Mouse (Mus musculus): ENCODE results near the gene Etnk1.
"Not testable (repeated sequence)": the region's sequence is repeated elsewhere in the genome, so short reads cannot be mapped to it uniquely, and the experiment has no call there.

The Etnk1 gene

GRCm38 (mm10) chr6:143169385-143169784 is 2.4 kb downstream of the Etnk1 start:
- DNase-seq (ENCODE audit: extremely low read depth, insufficient read length, low spot score): no peak

GRCm38 (mm10) chr6:143170166-143170960 is 3.3 kb downstream of the Etnk1 start:
- no peak for DNase-seq (ENCODE audit: extremely low read depth, insufficient read length, low spot score)

- DNase-seq (ENCODE audit: extremely low read depth, insufficient read length, low spot score): no peak
These were observed 4.0 kb downstream of the Etnk1 start for GRCm38 (mm10) chr6:143171066-143171465.

GRCm38 (mm10) chr6:143171781-143172465 is 4.9 kb downstream of the Etnk1 start:
- DNase-seq (ENCODE audit: extremely low read depth, insufficient read length, low spot score): no peak

- DNase-seq (ENCODE audit: extremely low read depth, insufficient read length, low spot score): not testable (repeated sequence)
These were observed 5.7 kb downstream of the Etnk1 start for GRCm38 (mm10) chr6:143172683-143173082.

- DNase-seq (ENCODE audit: extremely low read depth, insufficient read length, low spot score): no peak
These were observed 7.2 kb downstream of the Etnk1 start for GRCm38 (mm10) chr6:143174226-143174625.

- DNase-seq (ENCODE audit: extremely low read depth, insufficient read length, low spot score): no peak
These were observed 8.1 kb downstream of the Etnk1 start for GRCm38 (mm10) chr6:143174906-143175656.

GRCm38 (mm10) chr6:143176076-143176475 is 9.1 kb downstream of the Etnk1 start:
- no peak for DNase-seq (ENCODE audit: extremely low read depth, insufficient read length, low spot score)

GRCm38 (mm10) chr6:143176591-143176990 is 9.6 kb downstream of the Etnk1 start:
- DNase-seq (ENCODE audit: extremely low read depth, insufficient read length, low spot score): no peak

- DNase-seq (ENCODE audit: extremely low read depth, insufficient read length, low spot score): no peak
These were observed 12.2 kb downstream of the Etnk1 start for GRCm38 (mm10) chr6:143179181-143179580.

- no peak for DNase-seq (ENCODE audit: extremely low read depth, insufficient read length, low spot score)
These were observed 12.7 kb downstream of the Etnk1 start for GRCm38 (mm10) chr6:143179733-143180132.

GRCm38 (mm10) chr6:143180511-143180910 is 13.5 kb downstream of the Etnk1 start:
- no peak for DNase-seq (ENCODE audit: extremely low read depth, insufficient read length, low spot score)

- DNase-seq (ENCODE audit: extremely low read depth, insufficient read length, low spot score): peak; percentile 37
These were observed 17.1 kb downstream of the Etnk1 start for GRCm38 (mm10) chr6:143184099-143184498.

GRCm38 (mm10) chr6:143184745-143185144 is 17.7 kb downstream of the Etnk1 start:
- DNase-seq (ENCODE audit: extremely low read depth, insufficient read length, low spot score): no peak

- no peak for DNase-seq (ENCODE audit: extremely low read depth, insufficient read length, low spot score)
These were observed 23.9 kb downstream of the Etnk1 start for GRCm38 (mm10) chr6:143190838-143191476.

- no peak for DNase-seq (ENCODE audit: extremely low read depth, insufficient read length, low spot score)
These were observed 24.6 kb downstream of the Etnk1 start for GRCm38 (mm10) chr6:143191477-143192098.

- DNase-seq (ENCODE audit: extremely low read depth, insufficient read length, low spot score): no peak
These were observed 25.7 kb downstream of the Etnk1 start for GRCm38 (mm10) chr6:143192709-143193108.

- no peak for DNase-seq (ENCODE audit: extremely low read depth, insufficient read length, low spot score)
These were observed 26.1 kb downstream of the Etnk1 start for GRCm38 (mm10) chr6:143193166-143193565.

- no peak for DNase-seq (ENCODE audit: extremely low read depth, insufficient read length, low spot score)
These were observed 26.6 kb downstream of the Etnk1 start for GRCm38 (mm10) chr6:143193641-143194040.

GRCm38 (mm10) chr6:143197053-143197452 is 30.0 kb downstream of the Etnk1 start:
- DNase-seq (ENCODE audit: extremely low read depth, insufficient read length, low spot score): no peak

Measured in 3134 (cell line).